Mouse (Mus musculus) 3134 (cell line): ENCODE data around the gene Gm43191.
A peak's percentile ranks its signal among the peaks of the same experiment; 100 is the strongest.

ENCODE experiments used
- DNase-seq: peaks from one replicate; pipeline ENCODE4 v3.0.0-alpha.2; 2011; ENCODE audit warnings: low spot score; ENCODE audit not compliant: insufficient read length; ENCODE audit errors: extremely low read depth

Gene Gm43191

GRCm38 (mm10) chr3:116634091-116634490, 47.0 kb downstream of the Gm43191 start:
- no peak for DNase-seq

- DNase-seq, result no peak
Observed at GRCm38 (mm10) chr3:116632971-116633370, 48.1 kb downstream of the Gm43191 start.

GRCm38 (mm10) chr3:116631459-116631858, 49.6 kb downstream of the Gm43191 start:
- DNase-seq, result no peak

GRCm38 (mm10) chr3:116622641-116623040, 58.4 kb downstream of the Gm43191 start:
- DNase-seq, result no peak

GRCm38 (mm10) chr3:116620636-116621370, 60.3 kb downstream of the Gm43191 start:
- no peak for DNase-seq

GRCm38 (mm10) chr3:116618855-116619254, 62.2 kb downstream of the Gm43191 start:
- DNase-seq, result no peak

GRCm38 (mm10) chr3:116615318-116616068, 65.6 kb downstream of the Gm43191 start:
- DNase-seq, result no peak

GRCm38 (mm10) chr3:116614295-116614892, 66.7 kb downstream of the Gm43191 start, which contains the start of gene Trmt13:
Trmt13 (minus strand) TSS chr3:116614587.
- DNase-seq, result no peak

- DNase-seq, result no peak
Observed at GRCm38 (mm10) chr3:116604570-116604969, 76.5 kb downstream of the Gm43191 start.

- DNase-seq, result no peak
Observed at GRCm38 (mm10) chr3:116601781-116602180, 79.3 kb downstream of the Gm43191 start.

GRCm38 (mm10) chr3:116601005-116601404, 80.1 kb downstream of the Gm43191 start:
- DNase-seq, result no peak

- DNase-seq, result no peak
Observed at GRCm38 (mm10) chr3:116599705-116600104, 81.4 kb downstream of the Gm43191 start.

- no peak for DNase-seq
Observed at GRCm38 (mm10) chr3:116595603-116595991, 85.5 kb downstream of the Gm43191 start.

GRCm38 (mm10) chr3:116594728-116595602, 86.1 kb downstream of the Gm43191 start, which contains the start of gene Sass6:
Sass6 (plus strand) TSS chr3:116594982.
- peak; percentile 95 for DNase-seq

GRCm38 (mm10) chr3:116594076-116594727, 86.9 kb downstream of the Gm43191 start:
- DNase-seq, result no peak
